Mouse (Mus musculus) bone marrow macrophage, adult 2 months (primary cell): ENCODE measurements at regions not wholly inside any gene's neighbourhood (a gene's known extent, or its start where the extent isn't known, plus 50 kb on each side); places are given as distances from the start of the nearest gene placed in this dataset.

Experiments
- H3K27ac ChIP-seq: 2 replicates; pipeline ENCODE4 v1.5.1; 2012; ENCODE audit warnings: low read depth, low read length; ENCODE audit not compliant: insufficient read depth
- H3K4me1 ChIP-seq: 2 replicates; pipeline ENCODE4 v1.6.1; 2012; ENCODE audit warnings: low read length; ENCODE audit not compliant: control insufficient read depth, insufficient read depth
- H3K4me3 ChIP-seq: 2 replicates; pipeline ENCODE4 v1.5.1; 2012; ENCODE audit warnings: mild to moderate bottlenecking, low read length, moderate library complexity; ENCODE audit not compliant: insufficient read depth
- CTCF ChIP-seq: IDR thresholded peaks from 2 replicates; pipeline ENCODE4 v1.5.1; 2012; ENCODE audit warnings: low read depth, mild to moderate bottlenecking, low read length, moderate library complexity
- POLR2A ChIP-seq: IDR thresholded peaks from 2 replicates; pipeline ENCODE4 v1.6.1; 2012; ENCODE audit warnings: mild to moderate bottlenecking, low read depth, low read length, borderline replicate concordance

GRCm38 (mm10) chr13:93243076-93243475 is 50.9 kb upstream of the Tent2 start:
- TF ChIP-seq CTCF = no peak
- no peak for TF ChIP-seq POLR2A
- no peak overlapping the region for H3K4me3 ChIP-seq
- H3K27ac ChIP-seq = peak overlapping the region; percentile 81
- H3K4me1 ChIP-seq = peaks cover 16% of the 10 kb centered on the region

- Histone ChIP-seq H3K27ac (no peak overlapping the region), H3K4me1 (peaks cover 8% of the 10 kb centered on the region), H3K4me3 (no peak overlapping the region)
- no peak for TF ChIP-seq CTCF
- no peak for TF ChIP-seq POLR2A
These were observed 50.7 kb upstream of the Homer1 start for GRCm38 (mm10) chr13:93248711-93249110.
